Mouse (Mus musculus): ENCODE measurements at regions not wholly inside any gene's neighbourhood (a gene's known extent, or its start where the extent isn't known, plus 50 kb on each side); places are given as distances from the start of the nearest gene placed in this dataset.

DNA sequence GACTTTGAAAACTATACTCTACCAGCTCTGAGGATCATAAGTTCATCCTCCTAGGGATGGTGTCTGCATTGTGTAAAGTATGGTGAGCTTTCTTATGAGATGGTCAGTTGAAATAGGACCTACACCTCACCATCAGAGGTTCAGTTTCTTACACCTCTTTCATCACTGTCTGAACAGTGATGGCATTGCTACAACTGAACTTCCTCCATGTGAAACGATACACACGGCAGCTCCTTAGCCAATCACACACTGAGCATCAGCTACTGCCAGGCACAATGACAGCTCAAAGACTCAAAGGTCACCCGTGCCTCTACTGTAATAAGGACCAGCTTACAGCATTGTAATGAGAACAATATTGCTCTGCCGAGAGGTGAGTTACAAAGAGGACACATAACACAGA, 145.0 kb downstream of the Tm2d1 start:
- WGBS = 61% methylated on average over 4 of the region's 4 CpGs
- Histone ChIP-seq H3K4me1 (ENCODE audit: control insufficient read depth, insufficient read depth, low read length) (peaks cover 3% of the 10 kb centered on the region), H3K27ac (ENCODE audit: control insufficient read depth, insufficient read depth, low read depth, low read length, poor library complexity) (no peak overlapping the region), H3K4me3 (replicated peaks; ENCODE audit: control insufficient read depth, low read depth, low read length) (no peak overlapping the region)
- TF ChIP-seq CTCF (IDR thresholded peaks at IDR 0.05; ENCODE audit: control insufficient read depth, insufficient read depth, low read length) (no peak), POLR2A (IDR thresholded peaks at IDR 0.05; ENCODE audit: borderline replicate concordance, control insufficient read depth, low read depth, low read length) (no peak)

DNA sequence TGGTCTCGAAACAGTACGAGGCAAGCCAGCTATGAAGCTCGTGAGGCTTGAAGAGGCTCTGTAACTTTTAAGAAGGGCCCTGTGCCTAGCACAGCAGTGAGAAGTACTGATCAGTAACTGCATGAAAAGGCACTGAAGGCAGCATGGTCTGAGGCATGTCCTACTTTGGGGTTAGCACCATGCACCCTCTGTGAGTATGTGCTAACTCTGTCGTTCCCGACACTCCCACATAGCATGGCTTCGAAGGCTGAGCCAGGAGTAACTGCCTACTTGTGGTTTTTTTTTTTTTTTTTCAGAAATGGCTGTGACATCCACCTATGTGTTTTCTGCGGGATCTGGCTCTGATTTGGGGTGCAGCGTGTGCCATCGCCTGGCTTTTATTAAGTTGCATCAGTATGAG, 145.6 kb downstream of the Tm2d1 start:
- WGBS = 62% methylated on average over 9 of the region's 9 CpGs
- no peak for TF ChIP-seq POLR2A (IDR thresholded peaks at IDR 0.05; ENCODE audit: borderline replicate concordance, control insufficient read depth, low read depth, low read length)
- TF ChIP-seq CTCF (IDR thresholded peaks at IDR 0.05; ENCODE audit: control insufficient read depth, insufficient read depth, low read length) = no peak
- H3K27ac ChIP-seq (ENCODE audit: control insufficient read depth, insufficient read depth, low read depth, low read length, poor library complexity) = no peak overlapping the region; the same call in 1 of the 2 replicates
- peaks cover 3% of the 10 kb centered on the region for H3K4me1 ChIP-seq (ENCODE audit: control insufficient read depth, insufficient read depth, low read length)
- H3K4me3 ChIP-seq (replicated peaks; ENCODE audit: control insufficient read depth, low read depth, low read length) = no peak overlapping the region

DNA sequence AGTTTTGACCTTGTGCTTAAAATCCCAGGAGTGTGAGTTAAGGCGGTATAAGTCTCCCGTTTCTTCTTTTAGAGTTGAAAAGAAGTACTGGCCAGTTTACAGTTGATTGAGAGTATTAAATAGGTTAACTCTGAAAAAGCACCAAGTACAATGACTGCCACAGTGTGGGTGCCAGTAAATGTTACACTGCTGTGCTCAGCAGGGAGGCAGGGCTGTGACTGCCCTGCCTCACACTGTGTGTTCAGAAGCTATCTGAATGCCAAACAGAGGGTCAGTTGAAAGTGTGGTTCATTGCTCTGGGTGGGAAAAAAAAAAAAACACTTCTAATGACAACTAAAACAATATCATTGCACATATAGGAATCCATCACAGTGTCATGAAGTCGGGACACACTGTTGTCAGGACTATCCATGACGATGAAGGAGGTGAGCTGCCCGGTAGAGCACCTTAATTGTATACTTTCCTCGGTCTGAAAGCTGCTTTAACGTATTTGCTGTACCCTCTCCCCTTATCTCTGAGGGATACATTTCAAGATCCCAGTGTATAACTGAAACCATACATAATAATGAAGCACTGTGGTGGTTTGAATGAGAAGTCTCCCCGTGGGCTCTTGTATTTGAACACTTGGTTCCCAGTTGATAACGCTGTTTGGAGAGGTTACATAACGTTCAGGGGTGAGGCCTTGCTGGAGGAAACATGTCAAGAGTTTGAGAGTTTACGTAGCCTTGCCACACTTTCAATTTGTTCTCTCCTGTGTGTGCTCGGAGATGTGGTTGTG, 146.9 kb downstream of the Tm2d1 start:
- WGBS = 46% methylated on average over 12 of the region's 12 CpGs

DNA sequence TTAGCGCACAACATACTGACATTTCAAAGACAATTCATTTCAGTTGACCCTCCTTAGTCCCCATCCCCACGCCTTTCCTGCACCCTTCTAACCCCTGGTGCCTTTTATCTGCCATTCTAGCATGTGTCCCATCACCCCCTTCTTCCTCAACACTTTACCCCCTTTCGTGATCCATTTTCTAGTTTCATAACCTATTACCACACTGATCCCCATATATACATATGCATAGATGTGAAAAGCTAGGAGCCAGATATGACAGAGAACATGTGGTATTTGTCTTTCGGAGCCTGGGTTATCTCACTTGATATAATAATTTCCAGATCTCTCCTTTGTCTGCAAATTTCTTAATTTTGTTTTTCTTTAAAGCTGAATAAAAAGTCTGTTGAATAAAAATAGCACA, 154.9 kb downstream of the Tm2d1 start:
- 82% methylated on average over 4 of the region's 4 CpGs for WGBS
- TF ChIP-seq POLR2A (IDR thresholded peaks at IDR 0.05; ENCODE audit: borderline replicate concordance, control insufficient read depth, low read depth, low read length) (no peak), CTCF (IDR thresholded peaks at IDR 0.05; ENCODE audit: control insufficient read depth, insufficient read depth, low read length) (no peak)
- Histone ChIP-seq H3K27ac (ENCODE audit: control insufficient read depth, insufficient read depth, low read depth, low read length, poor library complexity) (no peak overlapping the region), H3K4me1 (ENCODE audit: control insufficient read depth, insufficient read depth, low read length) (no peaks in the 10 kb centered on the region), H3K4me3 (replicated peaks; ENCODE audit: control insufficient read depth, low read depth, low read length) (no peak overlapping the region)

More for the DNA sequence above, 146.9 kb downstream of the Tm2d1 start:
- no peak overlapping the region for H3K4me3 ChIP-seq (replicated peaks; ENCODE audit: control insufficient read depth, low read depth, low read length)
- TF ChIP-seq CTCF (IDR thresholded peaks at IDR 0.05; ENCODE audit: control insufficient read depth, insufficient read depth, low read length) = no peak
- no peak for TF ChIP-seq POLR2A (IDR thresholded peaks at IDR 0.05; ENCODE audit: borderline replicate concordance, control insufficient read depth, low read depth, low read length)
- no peak overlapping the region for H3K27ac ChIP-seq (ENCODE audit: control insufficient read depth, insufficient read depth, low read depth, low read length, poor library complexity)
- peaks cover 3% of the 10 kb centered on the region for H3K4me1 ChIP-seq (ENCODE audit: control insufficient read depth, insufficient read depth, low read length)

DNA sequence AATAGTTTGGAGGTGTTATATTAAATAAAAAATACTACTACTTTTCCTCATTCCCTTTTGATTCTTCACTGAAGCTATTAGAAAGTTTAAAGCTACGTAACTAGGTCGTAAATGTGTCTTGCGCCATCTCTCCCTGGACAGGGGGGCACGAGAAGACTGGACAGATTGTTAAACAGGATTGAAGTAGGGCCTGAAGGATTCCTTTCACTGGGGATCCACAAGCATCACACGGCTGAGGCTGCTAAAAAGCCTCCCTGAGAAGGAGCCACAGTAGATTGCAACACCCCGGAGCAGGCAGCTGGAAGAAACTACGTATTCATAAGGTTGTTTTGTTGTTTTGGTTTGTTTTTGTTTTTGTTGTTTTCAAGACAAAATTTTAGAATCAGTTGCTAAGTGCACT, 158.7 kb downstream of the Tm2d1 start:
- no peak overlapping the region for H3K27ac ChIP-seq (ENCODE audit: control insufficient read depth, insufficient read depth, low read depth, low read length, poor library complexity)
- 82% methylated on average over 7 of the region's 7 CpGs for WGBS
- no peaks in the 10 kb centered on the region for H3K4me1 ChIP-seq (ENCODE audit: control insufficient read depth, insufficient read depth, low read length)
- TF ChIP-seq POLR2A (IDR thresholded peaks at IDR 0.05; ENCODE audit: borderline replicate concordance, control insufficient read depth, low read depth, low read length) (no peak), CTCF (IDR thresholded peaks at IDR 0.05; ENCODE audit: control insufficient read depth, insufficient read depth, low read length) (no peak)
- H3K4me3 ChIP-seq (replicated peaks; ENCODE audit: control insufficient read depth, low read depth, low read length) = no peak overlapping the region

DNA sequence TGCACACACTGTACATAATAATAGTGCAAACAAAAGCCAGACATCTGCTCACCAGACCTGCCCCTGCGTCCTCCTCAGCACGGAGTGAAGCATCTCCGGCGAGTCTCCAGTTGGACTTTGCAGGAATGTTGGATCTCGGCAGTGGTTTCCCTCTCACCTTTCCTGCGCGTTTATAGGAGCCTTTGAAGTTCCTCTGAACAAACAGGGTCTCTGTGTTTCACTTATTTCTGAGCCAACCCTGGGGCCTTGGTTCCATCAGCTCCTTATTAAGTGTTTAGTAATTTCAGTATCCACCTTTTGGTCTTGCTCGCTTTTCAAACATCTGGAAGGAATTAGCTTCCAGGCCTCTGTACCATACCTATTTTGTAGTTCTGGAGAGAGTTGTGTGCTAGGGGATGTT, 159.7 kb downstream of the Tm2d1 start:
- no peak overlapping the region for H3K4me3 ChIP-seq (replicated peaks; ENCODE audit: control insufficient read depth, low read depth, low read length)
- WGBS = 87% methylated on average over 8 of the region's 8 CpGs
- H3K27ac ChIP-seq (ENCODE audit: control insufficient read depth, insufficient read depth, low read depth, low read length, poor library complexity) = no peak overlapping the region
- TF ChIP-seq CTCF (IDR thresholded peaks at IDR 0.05; ENCODE audit: control insufficient read depth, insufficient read depth, low read length) (no peak), POLR2A (IDR thresholded peaks at IDR 0.05; ENCODE audit: borderline replicate concordance, control insufficient read depth, low read depth, low read length) (no peak)
- no peaks in the 10 kb centered on the region for H3K4me1 ChIP-seq (ENCODE audit: control insufficient read depth, insufficient read depth, low read length)

DNA sequence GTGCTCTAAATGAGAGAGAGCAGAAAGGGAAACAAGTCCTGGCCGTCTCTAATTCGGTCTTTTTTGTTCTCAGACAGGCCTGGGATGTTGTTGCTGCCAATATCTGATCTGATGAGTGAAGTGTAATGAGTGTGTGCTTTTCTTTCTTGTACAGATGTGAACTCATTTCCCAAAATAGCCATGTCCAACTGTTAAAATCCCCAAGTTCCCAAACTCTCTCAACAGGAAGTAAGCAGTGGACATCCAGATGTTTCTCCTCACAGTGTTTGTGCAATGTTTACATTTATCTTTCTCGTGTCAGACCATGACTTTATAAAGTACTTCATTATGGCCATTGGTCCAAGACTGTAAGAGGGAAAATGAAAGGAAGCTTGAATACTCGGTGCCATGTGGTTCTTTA, 161.5 kb downstream of the Tm2d1 start:
- H3K4me1 ChIP-seq (ENCODE audit: control insufficient read depth, insufficient read depth, low read length) = no peaks in the 10 kb centered on the region
- WGBS = 77% methylated on average over 4 of the region's 4 CpGs
- H3K4me3 ChIP-seq (replicated peaks; ENCODE audit: control insufficient read depth, low read depth, low read length) = no peak overlapping the region
- no peak overlapping the region for H3K27ac ChIP-seq (ENCODE audit: control insufficient read depth, insufficient read depth, low read depth, low read length, poor library complexity)
- TF ChIP-seq CTCF (IDR thresholded peaks at IDR 0.05; ENCODE audit: control insufficient read depth, insufficient read depth, low read length) (no peak), POLR2A (IDR thresholded peaks at IDR 0.05; ENCODE audit: borderline replicate concordance, control insufficient read depth, low read depth, low read length) (no peak)

DNA sequence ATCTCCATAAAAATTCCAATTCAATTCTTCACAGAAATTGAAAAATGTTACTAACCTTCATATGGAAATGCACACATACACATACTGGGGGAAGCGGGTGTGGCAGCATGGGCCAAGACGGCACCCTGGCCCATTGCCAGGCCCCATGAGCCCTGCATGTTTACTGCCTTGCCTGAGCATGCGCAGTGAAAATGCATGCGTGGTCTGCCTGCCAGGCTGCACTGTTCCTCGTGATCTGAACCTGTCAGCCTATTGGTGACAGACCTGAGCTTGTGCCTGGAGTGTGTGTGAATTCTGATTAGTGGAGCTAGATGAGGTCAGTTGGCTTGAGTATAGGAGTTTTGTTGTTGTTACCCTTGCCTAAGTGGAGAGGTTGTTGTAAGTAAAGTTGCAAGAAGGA, 167.9 kb downstream of the Tm2d1 start:
- 66% methylated on average over 5 of the region's 5 CpGs for WGBS
- Histone ChIP-seq H3K4me1 (ENCODE audit: control insufficient read depth, insufficient read depth, low read length) (no peaks in the 10 kb centered on the region; the same call in 1 of the 2 replicates), H3K4me3 (replicated peaks; ENCODE audit: control insufficient read depth, low read depth, low read length) (no peak overlapping the region), H3K27ac (ENCODE audit: control insufficient read depth, insufficient read depth, low read depth, low read length, poor library complexity) (no peak overlapping the region)
- TF ChIP-seq POLR2A (IDR thresholded peaks at IDR 0.05; ENCODE audit: borderline replicate concordance, control insufficient read depth, low read depth, low read length) (no peak), CTCF (IDR thresholded peaks at IDR 0.05; ENCODE audit: control insufficient read depth, insufficient read depth, low read length) (no peak)
